Mouse (Mus musculus) heart, adult 9 months (tissue): Measurements from ENCODE around the gene Nrcam.

ENCODE experiments used
- DNase-seq, 2 experiments: peaks; one replicate each; pipeline ENCODE4 v3.0.0; 2022; ENCODE audit warnings: low spot score in 2 of 2

Gene Nrcam

DNA sequence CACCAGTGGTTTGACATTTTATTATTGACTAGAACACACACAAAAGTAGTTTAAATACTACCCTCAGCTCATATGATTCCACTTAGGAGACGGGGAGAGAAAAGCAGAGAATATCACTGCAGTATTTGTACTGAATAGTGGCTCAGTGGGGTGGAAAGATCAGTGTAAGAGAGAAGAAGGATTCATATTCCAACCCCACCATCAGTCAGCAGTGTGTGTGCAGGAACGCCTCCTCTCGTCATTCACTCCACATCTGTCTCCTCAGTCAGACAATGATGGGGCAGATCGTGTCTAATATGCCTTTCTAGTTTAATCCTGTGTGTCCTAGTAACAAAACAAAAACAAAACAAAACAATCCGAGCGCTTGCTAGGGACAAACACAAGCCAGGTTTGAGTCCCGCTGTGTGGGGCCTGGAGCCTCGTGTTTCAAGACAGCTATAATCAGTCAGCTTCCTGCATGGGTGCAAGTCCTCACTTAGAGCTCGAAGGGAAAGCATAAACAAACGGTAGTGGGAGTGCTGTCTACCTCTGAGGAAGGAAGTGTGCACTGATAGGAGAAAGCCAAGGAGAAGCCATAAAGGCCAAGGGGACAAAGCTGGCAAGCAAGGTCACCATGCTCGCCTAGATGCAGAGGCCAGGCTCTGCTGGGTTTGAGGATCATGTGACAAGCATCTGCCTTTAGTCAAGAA is 273.7 kb downstream of the Nrcam start:
- DNase-seq, result no peak

DNA sequence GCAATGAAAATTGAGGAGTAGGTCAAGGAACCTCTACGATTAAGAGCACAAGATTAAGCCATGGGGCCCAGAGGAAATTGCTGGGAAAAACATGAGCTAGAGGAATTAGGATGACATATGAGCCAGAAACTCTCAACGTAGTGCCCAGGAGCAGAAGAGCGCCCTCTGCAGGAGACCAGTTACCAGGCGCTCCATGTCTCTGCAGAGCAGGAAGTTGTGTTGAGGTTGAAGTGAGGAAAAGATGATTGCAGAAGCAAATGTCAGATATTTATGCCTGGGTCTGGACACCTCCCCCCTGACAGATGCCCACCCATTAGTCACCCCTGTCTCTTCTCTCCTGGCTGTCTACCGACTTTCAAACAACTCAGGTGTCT is 274.3 kb downstream of the Nrcam start:
- no peak for DNase-seq

DNA sequence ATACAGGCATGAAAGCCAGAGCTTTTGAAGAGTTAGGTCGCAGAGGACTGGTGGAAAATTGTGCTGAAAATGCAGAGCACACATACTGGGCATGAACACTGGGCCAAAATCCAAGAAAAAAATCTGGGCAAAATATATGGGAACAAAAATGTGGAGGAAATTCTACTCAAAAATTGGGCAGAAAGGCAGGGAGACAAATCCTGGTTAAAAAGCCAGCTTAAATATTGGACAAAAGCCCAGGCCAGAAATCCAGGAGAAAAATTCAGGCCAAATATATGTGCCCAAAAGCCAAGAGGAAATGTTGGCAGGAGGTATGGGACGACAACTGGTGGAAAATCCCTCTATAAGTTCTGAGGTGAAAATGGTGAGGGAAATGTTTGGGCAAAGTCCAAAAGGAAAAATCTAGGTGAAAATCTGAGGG is 288.3 kb downstream of the Nrcam start:
- no peak for DNase-seq

- DNase-seq, result no peak
Observed at GRCm38 (mm10) chr12:44617488-44617887, 288.8 kb downstream of the Nrcam start.

DNA sequence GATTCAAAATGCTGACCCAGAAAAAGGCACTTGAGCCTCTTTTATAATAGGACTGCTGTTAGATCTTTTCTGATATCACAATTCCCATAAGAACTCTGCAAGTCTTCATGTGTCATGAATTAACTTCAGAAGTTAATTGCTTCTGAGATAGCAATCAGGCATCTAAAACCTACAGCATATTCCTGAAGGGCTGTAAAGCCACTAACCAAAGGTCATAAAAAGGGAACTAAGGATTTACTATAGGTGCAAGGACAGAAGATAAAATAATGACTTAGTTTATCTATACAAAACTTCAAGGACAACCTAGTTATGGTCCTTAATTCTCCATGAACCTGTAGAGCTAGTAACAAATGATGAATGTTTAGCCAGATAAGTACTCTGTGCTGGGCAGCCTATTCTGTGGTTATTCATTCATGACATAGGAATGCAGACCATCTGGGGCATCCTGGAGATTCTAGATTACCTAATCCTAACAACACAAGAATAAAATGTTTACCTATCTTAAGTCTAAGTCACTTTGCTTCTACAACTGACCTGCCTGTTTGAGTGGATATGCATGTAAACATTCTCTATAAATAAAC is 310.7 kb downstream of the Nrcam start:
- no peak for DNase-seq

- no peak for DNase-seq
Observed at GRCm38 (mm10) chr12:44640579-44640978, 311.9 kb downstream of the Nrcam start.
